Mouse (Mus musculus) lung, postnatal 4 days (tissue): Measurements from ENCODE around the gene Dok5.

ENCODE experiments used
- DNase-seq, 2 experiments: peaks; one replicate each; pipeline ENCODE4 v3.0.0; 2021

Dok5 gene

GRCm38 (mm10) chr2:170863201-170863600 lies 131.6 kb downstream of the Dok5 start:
- no peak for DNase-seq

DNA sequence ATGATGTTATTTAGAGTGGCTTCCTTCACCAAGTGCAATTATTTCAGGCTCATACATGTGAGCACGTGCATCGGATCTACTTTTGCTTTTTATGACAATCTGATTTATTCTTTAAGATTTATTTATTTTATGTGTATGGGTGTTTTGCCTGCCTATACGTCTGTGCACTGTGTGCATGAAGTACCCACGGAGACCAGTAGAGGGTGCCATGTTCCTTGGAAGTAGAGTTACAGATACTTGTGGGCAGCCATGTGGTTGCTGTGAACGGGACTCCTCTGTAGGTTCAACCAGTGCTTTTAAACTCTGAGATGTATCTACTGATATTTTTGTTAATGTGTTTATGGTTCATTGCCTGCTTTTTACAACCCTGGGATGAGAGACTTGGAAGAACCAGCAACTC lies 132.4 kb downstream of the Dok5 start:
- no peak for DNase-seq

GRCm38 (mm10) chr2:170864820-170865219 lies 133.2 kb downstream of the Dok5 start:
- DNase-seq = no peak

- no peak for DNase-seq
Measured at GRCm38 (mm10) chr2:170870566-170870965, 139.0 kb downstream of the Dok5 start.

DNA sequence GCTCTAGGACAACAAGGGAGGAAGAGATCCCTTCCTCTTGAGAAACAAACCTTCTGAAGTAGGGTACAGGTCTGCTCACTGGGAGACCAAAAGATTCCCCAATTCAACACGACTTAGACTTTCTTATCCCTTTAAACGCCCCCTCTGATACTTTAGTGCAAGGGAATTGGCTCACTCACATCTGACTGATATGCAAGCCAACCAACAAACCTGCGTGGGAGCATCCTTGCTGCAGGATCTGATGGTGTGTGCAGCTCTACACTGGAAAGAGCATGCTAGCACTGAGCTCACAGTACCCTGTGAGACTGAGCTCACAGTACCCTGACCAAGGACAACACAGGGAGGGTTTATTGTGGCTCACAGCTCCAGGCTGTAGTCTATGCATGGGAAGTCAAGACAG lies 139.9 kb downstream of the Dok5 start:
- DNase-seq = no peak

GRCm38 (mm10) chr2:170873382-170873781 lies 141.8 kb downstream of the Dok5 start:
- DNase-seq = peak; percentile 36 to 73

GRCm38 (mm10) chr2:170877515-170877914 lies 145.9 kb downstream of the Dok5 start:
- peak; percentile 75 to 83 for DNase-seq

DNA sequence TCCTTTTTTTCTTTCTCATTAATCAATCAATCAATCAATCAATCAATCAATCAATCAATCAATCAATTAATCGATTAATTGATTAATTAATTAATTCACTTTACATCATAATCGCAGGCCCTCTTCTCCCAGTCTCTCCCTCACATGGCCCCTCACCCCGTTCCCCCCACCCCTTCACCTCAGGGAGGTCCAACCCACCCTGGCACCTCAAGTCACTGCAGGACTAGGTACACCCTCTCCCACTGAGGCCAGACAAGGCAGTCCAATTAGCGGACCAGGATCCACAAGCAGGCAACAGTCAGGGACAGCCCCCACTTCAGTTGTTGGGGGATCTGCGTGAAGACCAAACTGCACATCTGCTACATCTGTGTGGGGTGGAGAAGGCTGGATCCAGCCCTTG lies 146.3 kb downstream of the Dok5 start:
- DNase-seq = no peak

- DNase-seq = peak; percentile 11 to 39
Measured at GRCm38 (mm10) chr2:170884209-170884801, 152.7 kb downstream of the Dok5 start.

DNA sequence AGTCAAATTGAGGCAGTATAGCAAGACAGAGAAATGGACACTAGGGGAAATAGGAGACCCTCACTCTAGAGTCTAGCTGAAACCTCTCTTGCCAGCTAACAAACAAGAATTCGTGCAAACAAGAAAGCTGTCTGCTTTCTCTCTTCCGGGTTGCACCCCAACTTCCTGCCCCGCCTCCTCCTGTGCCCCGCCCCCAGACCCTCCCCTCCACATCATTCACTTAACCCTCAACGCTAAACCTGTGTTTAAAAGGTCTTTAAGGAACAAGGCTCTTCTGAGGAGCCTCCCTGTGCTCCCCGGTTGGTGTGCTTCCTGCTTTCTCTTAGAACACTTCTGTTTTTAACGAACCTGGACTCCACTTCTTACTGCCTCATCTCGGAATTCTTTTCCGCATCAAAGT lies 156.4 kb downstream of the Dok5 start:
- no peak for DNase-seq

GRCm38 (mm10) chr2:170895096-170895495 lies 163.5 kb downstream of the Dok5 start:
- no peak for DNase-seq

- DNase-seq = no peak
Measured at GRCm38 (mm10) chr2:170902204-170903028, 170.8 kb downstream of the Dok5 start.

DNA sequence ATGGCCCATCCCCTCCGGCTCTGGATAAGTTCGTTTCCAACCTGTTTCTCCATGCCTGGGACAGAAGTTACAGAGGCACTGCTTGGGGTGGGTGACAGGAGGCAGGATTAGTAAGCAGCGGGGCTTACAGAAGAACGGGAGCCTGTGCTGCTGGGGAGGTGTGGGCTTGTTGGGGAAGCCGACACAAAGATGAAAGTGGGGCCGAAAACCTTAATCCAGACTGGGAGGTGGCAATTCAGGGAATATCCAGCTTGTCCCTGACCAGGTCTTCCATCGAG lies 171.4 kb downstream of the Dok5 start:
- no peak for DNase-seq

DNA sequence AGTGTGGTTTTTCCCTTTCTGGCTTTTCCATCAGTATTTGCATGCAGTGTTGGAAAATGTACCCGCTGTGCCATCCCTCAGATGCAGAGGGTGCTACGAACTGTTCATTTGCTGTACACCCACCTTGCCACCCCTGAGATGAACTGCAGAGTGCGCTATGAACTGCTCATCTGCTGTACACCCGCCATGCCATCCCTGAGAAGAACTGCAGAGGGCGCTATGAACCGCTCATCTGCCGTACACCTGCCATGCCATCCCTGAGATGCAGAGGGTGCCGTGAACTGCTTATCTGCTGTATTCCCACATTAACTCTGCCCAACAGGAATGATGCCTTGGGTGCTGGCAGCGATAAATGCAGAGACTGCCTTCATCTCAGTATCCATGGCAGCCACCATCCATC lies 171.8 kb downstream of the Dok5 start:
- DNase-seq = no peak

DNA sequence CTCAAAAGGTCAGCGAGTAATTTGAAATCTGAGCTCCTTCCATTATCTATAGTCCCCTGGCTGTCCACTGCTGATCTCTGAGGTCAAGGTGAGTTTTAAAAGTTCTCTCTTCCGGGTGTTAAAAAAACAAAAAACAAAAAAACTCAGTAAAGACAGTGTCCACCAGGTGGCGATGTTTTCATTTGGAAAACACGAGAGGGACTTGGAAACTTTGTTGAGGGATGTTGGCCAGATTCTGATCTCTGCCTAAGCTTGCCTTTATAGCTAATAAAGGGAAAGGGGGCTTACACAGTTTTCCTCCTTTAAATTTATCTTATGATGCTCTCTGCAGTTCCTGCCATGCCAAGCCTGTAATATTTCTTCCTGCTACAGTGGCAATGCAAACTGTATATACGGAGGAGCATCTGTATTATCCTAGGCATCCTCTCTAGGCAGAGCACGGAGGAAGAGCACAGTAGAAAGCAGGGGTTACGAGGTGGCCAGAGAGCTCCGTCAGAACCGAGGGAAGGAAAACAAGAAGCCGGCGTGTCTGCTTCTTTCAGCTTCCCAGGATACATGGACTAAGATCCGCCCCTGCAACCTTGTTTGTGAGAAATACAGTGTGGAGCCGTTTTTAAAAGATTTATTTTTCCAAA lies 181.1 kb downstream of the Dok5 start:
- DNase-seq = peak in 1 of 2 experiments; percentile 34

- DNase-seq = no peak
Measured at GRCm38 (mm10) chr2:170913863-170914262, 182.3 kb downstream of the Dok5 start.

- DNase-seq = no peak
Measured at GRCm38 (mm10) chr2:170915646-170916045, 184.0 kb downstream of the Dok5 start.

DNA sequence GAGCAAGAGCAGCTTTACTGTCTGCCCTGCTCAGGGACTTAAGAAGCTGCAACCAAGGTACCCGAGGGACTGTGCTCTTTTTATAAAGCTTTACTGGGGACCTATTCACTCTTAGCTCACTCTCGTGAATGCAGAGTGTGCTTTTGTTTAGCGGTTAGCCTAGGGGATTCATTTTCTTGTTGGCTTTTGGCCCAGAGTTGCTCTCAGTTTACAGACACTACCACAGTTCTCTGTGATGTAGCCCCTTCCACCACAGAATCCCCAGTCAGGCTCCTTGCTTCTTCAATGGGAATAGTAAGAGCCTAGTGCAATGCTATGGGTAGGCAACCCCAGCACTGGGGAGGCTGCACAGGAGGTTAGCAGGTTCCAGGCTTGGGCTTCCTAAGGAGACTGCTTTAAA lies 190.7 kb downstream of the Dok5 start:
- no peak for DNase-seq

GRCm38 (mm10) chr2:170924131-170924530 lies 192.5 kb downstream of the Dok5 start:
- DNase-seq = no peak

- no peak for DNase-seq
Measured at GRCm38 (mm10) chr2:170926237-170926636, 194.6 kb downstream of the Dok5 start.
